13 mouse cellular contexts compared by ENCODE assay signal in genomic region chr7:24533806-24534205, GRCm38 (mm10). TPM values are rescaled to one million over a fixed set of nuclear protein-coding genes. Genes with fewer than 3 reads are reported as not detected.
DNase-seq lines count a peak whose midpoint lies in the region; ATAC-seq and TF ChIP-seq lines count a peak whose summit lies in the region.
"Had no signal": no experiment of that assay in that cellular context is flagged by ENCODE, and none has a peak within 500 bp of the region (broad histone marks: within the 10 kb centered on the region; RNA-seq: fewer than 3 reads in every experiment).

No protein-coding gene starts in this region.

- H3K4me2 ChIP-seq in heart, embryonic 11.5 days, result peak overlapping the region; percentile 47
- H3K4me2 ChIP-seq in limb, embryonic 11.5 days (ENCODE audit: low read depth, severe bottlenecking), result peak overlapping the region; percentile 22; the same call in 1 of the 2 replicates

- H3K4me1 ChIP-seq in heart, embryonic 11.5 days (ENCODE audit: control insufficient read depth, insufficient read depth, low read length), result peaks cover 24% of the 10 kb centered on the region
- peaks cover 16% of the 10 kb centered on the region for H3K4me1 ChIP-seq in limb, embryonic 11.5 days (ENCODE audit: control insufficient read depth, insufficient read depth, low read length)
- peaks cover 21% of the 10 kb centered on the region for H3K4me1 ChIP-seq in thymus, adult 2 months (replicated peaks; ENCODE audit: control insufficient read depth, insufficient read depth, low read length)

- H3K27me3 ChIP-seq in heart, embryonic 11.5 days (ENCODE audit: control insufficient read depth, insufficient read depth, low read length), result peaks cover 15% of the 10 kb centered on the region
- H3K27me3 ChIP-seq in limb, embryonic 11.5 days (ENCODE audit: control insufficient read depth, insufficient read depth, low read length), result peaks cover 13% of the 10 kb centered on the region
- H3K27me3 ChIP-seq in thymus, adult 2 months (ENCODE audit: control insufficient read depth, insufficient read depth, low read length), result no peaks in the 10 kb centered on the region

- H3K27ac ChIP-seq in heart, embryonic 11.5 days (ENCODE audit: low read depth, low read length), result no peak overlapping the region
- H3K27ac ChIP-seq in limb, embryonic 11.5 days (replicated peaks; ENCODE audit: low read depth, low read length), result no peak overlapping the region
- H3K27ac ChIP-seq in thymus, adult 2 months (ENCODE audit: control insufficient read depth, insufficient read depth, low read length), result no peak overlapping the region
- H3K27ac ChIP-seq: macrophage had no signal

- no peak for TF ChIP-seq CTCF in thymus, adult 2 months (IDR thresholded peaks at IDR 0.05; ENCODE audit: borderline replicate concordance, control insufficient read depth, extremely low read depth, insufficient read depth, low read length, poor library complexity)

- intact Hi-C loops in heart, postnatal 10 days (cut with DNase I), result loop anchor here (5.0 kb wide), 1 partner anchor 128 kb away; no protein-coding TSS in a partner anchor

- H3K9me3 ChIP-seq in heart, embryonic 11.5 days (replicated peaks; ENCODE audit: control insufficient read depth, low read length), result no peaks in the 10 kb centered on the region
- no peaks in the 10 kb centered on the region; the same call in 1 of the 2 replicates for H3K9me3 ChIP-seq in limb, embryonic 11.5 days (ENCODE audit: control insufficient read depth, low read length)

- TF ChIP-seq POLR2A in thymus, adult 2 months (IDR thresholded peaks at IDR 0.05; ENCODE audit: control insufficient read depth, extremely low read depth, insufficient read depth, low read length, poor library complexity), result no peak

- WGBS in heart, embryonic 11.5 days (ENCODE audit: insufficient replicate concordance), result 20% methylated on average over 41 of the region's 42 CpGs
- 16% methylated on average over 38 of the region's 42 CpGs for WGBS in limb, embryonic 11.5 days
- 96% methylated on average over 42 of the region's 42 CpGs for WGBS in thymus, adult 2 months

- no peak overlapping the region for H3K9ac ChIP-seq in heart, embryonic 11.5 days (ENCODE audit: low read depth, low read length)
- H3K9ac ChIP-seq in limb, embryonic 11.5 days (ENCODE audit: low read length), result peak overlapping the region; percentile 17; the same call in 1 of the 2 replicates

- H3K36me3 ChIP-seq in heart, embryonic 11.5 days (ENCODE audit: control insufficient read depth, insufficient read depth, low read length), result peaks cover 13% of the 10 kb centered on the region
- H3K36me3 ChIP-seq in limb, embryonic 11.5 days (ENCODE audit: control insufficient read depth, insufficient read depth, low read length), result peaks cover 7% of the 10 kb centered on the region
- H3K36me3 ChIP-seq in thymus, adult 2 months (ENCODE audit: control insufficient read depth, insufficient read depth, low read length), result peaks cover 7% of the 10 kb centered on the region; the same call in 1 of the 2 replicates

- DNase-seq in heart, postnatal 10 days, result no peak
- peak; percentile 40 for DNase-seq in testis, postnatal 10 days (ENCODE audit: low spot score)
- no peak for DNase-seq in testis, postnatal 14 days (ENCODE audit: low spot score)
- peak; percentile 34 for DNase-seq in limb, embryonic 11.5 days (ENCODE audit: low spot score)
- no peak for DNase-seq in thymus, postnatal 10 days (ENCODE audit: low spot score in 2 of 2)
- DNase-seq in thymus, adult 2 months, result no peak
- DNase-seq: cerebellum, adult 9-11 months; kidney, adult 9 months had no signal

- no peak for ATAC-seq in heart, embryonic 11.5 days (replicated peaks; ENCODE audit: insufficient number of reproducible peaks, low FRiP score, low TSS enrichment)
- no peak for ATAC-seq in limb, embryonic 11.5 days (ENCODE audit: insufficient number of reproducible peaks, low FRiP score, low TSS enrichment, low read depth)
- ATAC-seq in CD4-positive, CD25-positive, alpha-beta regulatory T cell, adult 4 months, result no peak

- H3K4me3 ChIP-seq in heart, embryonic 11.5 days (ENCODE audit: low read depth, low read length), result peak overlapping the region; percentile 23; the same call in 1 of the 2 replicates
- peak overlapping the region; percentile 12 for H3K4me3 ChIP-seq in limb, embryonic 11.5 days (ENCODE audit: low read depth, low read length)
- no peak overlapping the region for H3K4me3 ChIP-seq in thymus, adult 2 months (ENCODE audit: control insufficient read depth, insufficient read depth, low read length)

RNA-seq across cellular contexts. Expression of gene Irgq, which starts 3.3 kb away (rescaled TPM):
- 4.1 and 6.1 TPM in 2 replicates for polyA plus RNA-seq in heart, embryonic 11.5 days (2014; fragmentation: Nextera tagmentation; extraction: Ambion mirVana)
- total RNA-seq in heart, postnatal 10 days (2021), result 10 to 100 TPM; 18.3 to 20.1 TPM
- polyA plus RNA-seq in limb, embryonic 11.5 days (2014; fragmentation: Nextera tagmentation; extraction: Ambion mirVana), result 7.5 and 8.1 TPM in 2 replicates
- polyA plus RNA-seq in CD4-positive, CD25-positive, alpha-beta regulatory T cell, adult 4 months (2017; shearing (Covaris generic)), result 1 to 10 TPM in 1 of 2 experiments, under 1 TPM in 1; 0.68 to 1.5 TPM
- polyA plus RNA-seq in thymus, adult 2 months (2012; rRNA removed), result 34.7 and 36.6 TPM in 2 replicates

RNA-seq across cellular contexts. Expression of gene Pinlyp, which starts 12.1 kb away (rescaled TPM):
- not detected in 2 replicates for polyA plus RNA-seq in heart, embryonic 11.5 days (2014; fragmentation: Nextera tagmentation; extraction: Ambion mirVana)
- total RNA-seq in heart, postnatal 10 days (2021), result not detected
- 0.19 TPM in 1 of 2 replicates, not detected in the other for polyA plus RNA-seq in limb, embryonic 11.5 days (2014; fragmentation: Nextera tagmentation; extraction: Ambion mirVana)
- polyA plus RNA-seq in CD4-positive, CD25-positive, alpha-beta regulatory T cell, adult 4 months (2017; shearing (Covaris generic)), result not detected
- polyA plus RNA-seq in thymus, adult 2 months (2012; rRNA removed), result 3.6 and 5.4 TPM in 2 replicates
- total RNA-seq: granulocyte monocyte progenitor cell, adult 5-6 weeks; left cerebral cortex, postnatal 36 days had no signal
- polyA plus RNA-seq: macrophage had no signal

RNA-seq across cellular contexts. Expression of gene Xrcc1, which starts 12.3 kb away (rescaled TPM):
- 69.8 and 76.6 TPM in 2 replicates for polyA plus RNA-seq in heart, embryonic 11.5 days (2014; fragmentation: Nextera tagmentation; extraction: Ambion mirVana)
- 10 to 100 TPM; 28.8 to 33.2 TPM for total RNA-seq in heart, postnatal 10 days (2021)
- 141 and 148 TPM in 2 replicates for polyA plus RNA-seq in limb, embryonic 11.5 days (2014; fragmentation: Nextera tagmentation; extraction: Ambion mirVana)
- polyA plus RNA-seq in CD4-positive, CD25-positive, alpha-beta regulatory T cell, adult 4 months (2017; shearing (Covaris generic)), result 10 to 100 TPM; 35.3 to 46.2 TPM
- 115 and 116 TPM in 2 replicates for polyA plus RNA-seq in thymus, adult 2 months (2012; rRNA removed)

RNA-seq across cellular contexts. Expression of gene AC161166.1, which starts 21.6 kb away (rescaled TPM):
- 0.25 and 0.57 TPM in 2 replicates for polyA plus RNA-seq in heart, embryonic 11.5 days (2014; fragmentation: Nextera tagmentation; extraction: Ambion mirVana)
- not detected for total RNA-seq in heart, postnatal 10 days (2021)
- polyA plus RNA-seq in limb, embryonic 11.5 days (2014; fragmentation: Nextera tagmentation; extraction: Ambion mirVana), result 0.48 and 0.52 TPM in 2 replicates
- not detected for polyA plus RNA-seq in CD4-positive, CD25-positive, alpha-beta regulatory T cell, adult 4 months (2017; shearing (Covaris generic))
- 0.08 TPM in 1 of 2 replicates, not detected in the other for polyA plus RNA-seq in thymus, adult 2 months (2012; rRNA removed)
- total RNA-seq: granulocyte monocyte progenitor cell, adult 5-6 weeks; left cerebral cortex, postnatal 36 days had no signal
- polyA plus RNA-seq: macrophage had no signal

RNA-seq across cellular contexts. Expression of gene Zfp428, which starts 27.0 kb away (rescaled TPM):
- 22.6 and 26.0 TPM in 2 replicates for polyA plus RNA-seq in heart, embryonic 11.5 days (2014; fragmentation: Nextera tagmentation; extraction: Ambion mirVana)
- 10 to 100 TPM; 15.3 to 18.8 TPM for total RNA-seq in heart, postnatal 10 days (2021)
- 65.6 and 75.7 TPM in 2 replicates for polyA plus RNA-seq in limb, embryonic 11.5 days (2014; fragmentation: Nextera tagmentation; extraction: Ambion mirVana)
- polyA plus RNA-seq in CD4-positive, CD25-positive, alpha-beta regulatory T cell, adult 4 months (2017; shearing (Covaris generic)), result under 1 TPM in 1 of 2 experiments, not detected in 1; 0.56 TPM
- 14.4 and 18.7 TPM in 2 replicates for polyA plus RNA-seq in thymus, adult 2 months (2012; rRNA removed)

Comparison
In these comparisons a context has a peak if more than half of its experiments do, and no peak if none do; other contexts are left out.
1. DNase-seq: peak in testis, postnatal 10 days (single experiment) and limb, embryonic 11.5 days (single experiment); none in heart, postnatal 10 days (0 of 2), testis, postnatal 14 days (single experiment), thymus, postnatal 10 days (0 of 2) and thymus, adult 2 months (single experiment).